Mouse (Mus musculus) intestine, embryonic 14.5 days (tissue): Measurements from ENCODE around the gene Jdp2. TPM values are rescaled to one million over a fixed set of nuclear protein-coding genes. Genes with fewer than 3 reads are reported as not detected.
A peak's percentile ranks its signal among the peaks of the same experiment; 100 is the strongest.

ENCODE experiments used
- ATAC-seq: fragments of 200-750 bp; cut with Nextera tagmentation; replicated peaks from 2 replicates; pipeline ENCODE4 v1.8.0; 2017; ENCODE audit warnings: low read depth, moderate number of reproducible peaks, moderate TSS enrichment, moderate library complexity; ENCODE audit not compliant: low FRiP score, low TSS enrichment
- DNase-seq: peaks from one replicate; pipeline ENCODE4 v3.0.0-alpha.2; 2018; ENCODE audit warnings: low spot score
- H3K27ac ChIP-seq: fragments of 300-500 bp; sonication (generic); 2 replicates; pipeline ENCODE4 v1.5.1; 2014; ENCODE audit warnings: low read depth, mild to moderate bottlenecking, control low read depth
- H3K27me3 ChIP-seq: fragments of 300-500 bp; sonication (generic); replicated peaks from 2 replicates; pipeline ENCODE4 v1.6.1; 2014; ENCODE audit warnings: low read length, control low read depth; ENCODE audit not compliant: control insufficient read depth, insufficient read depth
- H3K36me3 ChIP-seq: fragments of 300-500 bp; sonication (generic); 2 replicates; pipeline ENCODE4 v1.6.1; 2014; ENCODE audit warnings: low read length, control low read depth; ENCODE audit not compliant: control insufficient read depth, insufficient read depth
- H3K4me1 ChIP-seq: fragments of 300-500 bp; sonication (generic); replicated peaks from 2 replicates; pipeline ENCODE4 v1.6.1; 2014; ENCODE audit warnings: low read length, control low read depth, mixed read lengths; ENCODE audit not compliant: control insufficient read depth, insufficient read depth
- H3K4me2 ChIP-seq: fragments of 300-500 bp; sonication (generic); 2 replicates; pipeline ENCODE4 v1.6.1; 2014; ENCODE audit warnings: low read length
- H3K4me3 ChIP-seq: fragments of 300-500 bp; sonication (generic); 2 replicates; pipeline ENCODE4 v1.5.1; 2014; ENCODE audit warnings: low read depth, low read length, control low read depth, mixed read lengths
- H3K9ac ChIP-seq: fragments of 300-500 bp; sonication (generic); 2 replicates; pipeline ENCODE4 v1.6.1; 2014; ENCODE audit warnings: mild to moderate bottlenecking, low read length
- H3K9me3 ChIP-seq: fragments of 300-500 bp; sonication (generic); 2 replicates; pipeline ENCODE4 v1.6.1; 2016; ENCODE audit warnings: low read length, control low read depth; ENCODE audit not compliant: control insufficient read depth
- WGBS: fragments of 180-500 bp; shearing (Covaris S2); extraction: QIAGEN DNeasy Blood & Tissue Kit; methylation state at CpG from one replicate; pipeline ENCODE4 v1.1.7; 2014; 5-methylcytosine and 5-hydroxymethylcytosine counted together
- polyA plus RNA-seq: library from polyadenylated mRNA; unstranded; fragments of >200 nt; fragmentation: Nextera tagmentation; extraction: Ambion mirVana; gene quantifications from 2 replicates; pipeline ENCODE4 v1.2.1, GENCODE M21; 2014

Gene Jdp2
- polyA plus RNA-seq, 1 experiment from 2014 or later: 1.0 TPM

- H3K9me3 ChIP-seq: no peaks in the 10 kb centered on the region
- WGBS: 28% methylated on average over 9 of the region's 9 CpGs
- ATAC-seq (no peak), DNase-seq (no peak)
- no peak overlapping the region for H3K4me3 ChIP-seq
- H3K27me3 ChIP-seq: no peaks in the 10 kb centered on the region
- H3K4me1 ChIP-seq: peaks cover 42% of the 10 kb centered on the region
- 0 out of 2 replicates have a peak overlapping the region, but pooled peaks have one; percentile 12 for H3K4me2 ChIP-seq
- H3K27ac ChIP-seq: peak overlapping the region; percentile 87
- H3K36me3 ChIP-seq: peaks cover 12% of the 10 kb centered on the region; the same call in 1 of the 2 replicates
- H3K9ac ChIP-seq: no peak overlapping the region
These were observed 5.6 kb downstream of the Jdp2 start for GRCm38 (mm10) chr12:85604301-85604998.

- Histone ChIP-seq H3K9me3 (no peaks in the 10 kb centered on the region), H3K9ac (no peak overlapping the region), H3K27ac (no peak overlapping the region), H3K27me3 (no peaks in the 10 kb centered on the region), H3K4me1 (peaks cover 19% of the 10 kb centered on the region), H3K4me2 (no peak overlapping the region), H3K36me3 (peaks cover 31% of the 10 kb centered on the region), H3K4me3 (no peak overlapping the region)
- ATAC-seq: no peak
- 86% methylated on average over 14 of the region's 14 CpGs for WGBS
- DNase-seq: no peak
These were observed 9.0 kb downstream of the Jdp2 start for GRCm38 (mm10) chr12:85607519-85608449.

GRCm38 (mm10) chr12:85610167-85610566 is 11.3 kb downstream of the Jdp2 start:
- Histone ChIP-seq H3K36me3 (peaks cover 35% of the 10 kb centered on the region), H3K4me1 (peaks cover 5% of the 10 kb centered on the region), H3K4me3 (no peak overlapping the region), H3K4me2 (no peak overlapping the region), H3K27me3 (no peaks in the 10 kb centered on the region), H3K9me3 (no peaks in the 10 kb centered on the region), H3K9ac (no peak overlapping the region), H3K27ac (no peak overlapping the region)
- ATAC-seq: no peak
- no peak for DNase-seq
- 87% methylated on average over 9 of the region's 9 CpGs for WGBS

- no peaks in the 10 kb centered on the region for H3K27me3 ChIP-seq
- ATAC-seq (no peak), DNase-seq (no peak)
These were observed 15.3 kb downstream of the Jdp2 start for GRCm38 (mm10) chr12:85614090-85614489.

GRCm38 (mm10) chr12:85615486-85615885 is 16.7 kb downstream of the Jdp2 start:
- Histone ChIP-seq H3K36me3 (peaks cover 13% of the 10 kb centered on the region), H3K27me3 (no peaks in the 10 kb centered on the region), H3K9ac (no peak overlapping the region), H3K9me3 (no peaks in the 10 kb centered on the region), H3K4me2 (no peak overlapping the region), H3K4me1 (no peaks in the 10 kb centered on the region), H3K4me3 (no peak overlapping the region), H3K27ac (no peak overlapping the region)
- WGBS: 67% methylated on average over 8 of the region's 8 CpGs
- no peak for ATAC-seq
- no peak for DNase-seq

More at GRCm38 (mm10) chr12:85614090-85614489, 15.3 kb downstream of the Jdp2 start:
- H3K27ac ChIP-seq: no peak overlapping the region
- H3K9ac ChIP-seq: no peak overlapping the region
- peaks cover 26% of the 10 kb centered on the region for H3K36me3 ChIP-seq
- H3K4me2 ChIP-seq: no peak overlapping the region
- 59% methylated on average over 4 of the region's 4 CpGs for whole genome bisulfite sequencing
- no peaks in the 10 kb centered on the region for H3K4me1 ChIP-seq
- H3K9me3 ChIP-seq: no peaks in the 10 kb centered on the region
- no peak overlapping the region for H3K4me3 ChIP-seq

- DNase-seq (no peak), ATAC-seq (no peak)
- no peak overlapping the region for H3K4me2 ChIP-seq
- no peaks in the 10 kb centered on the region for H3K9me3 ChIP-seq
- WGBS: 76% methylated on average over 9 of the region's 9 CpGs
- no peak overlapping the region for H3K9ac ChIP-seq
- H3K4me3 ChIP-seq: no peak overlapping the region
- peaks cover 4% of the 10 kb centered on the region; the same call in 1 of the 2 replicates for H3K36me3 ChIP-seq
- H3K27me3 ChIP-seq: no peaks in the 10 kb centered on the region
- no peak overlapping the region for H3K27ac ChIP-seq
- H3K4me1 ChIP-seq: no peaks in the 10 kb centered on the region
These were observed 19.1 kb downstream of the Jdp2 start for GRCm38 (mm10) chr12:85617885-85618284.

- H3K9me3 ChIP-seq: no peaks in the 10 kb centered on the region
- DNase-seq: no peak
- no peak for ATAC-seq
- peaks cover under 1% of the 10 kb centered on the region; the same call in 1 of the 2 replicates for H3K4me1 ChIP-seq
- H3K9ac ChIP-seq: no peak overlapping the region
- peaks cover 4% of the 10 kb centered on the region; the same call in 1 of the 2 replicates for H3K36me3 ChIP-seq
- H3K4me3 ChIP-seq: no peak overlapping the region
- 75% methylated on average over 5 of the region's 5 CpGs for WGBS
- no peaks in the 10 kb centered on the region for H3K27me3 ChIP-seq
- no peak overlapping the region for H3K27ac ChIP-seq
- H3K4me2 ChIP-seq: no peak overlapping the region
These were observed 19.6 kb downstream of the Jdp2 start for GRCm38 (mm10) chr12:85618430-85618829.

GRCm38 (mm10) chr12:85619283-85619897 is 20.6 kb downstream of the Jdp2 start:
- H3K9me3 ChIP-seq: no peaks in the 10 kb centered on the region
- 75% methylated on average over 7 of the region's 7 CpGs for WGBS
- no peak overlapping the region for H3K4me3 ChIP-seq
- H3K36me3 ChIP-seq: no peaks in the 10 kb centered on the region
- no peak overlapping the region for H3K27ac ChIP-seq
- H3K4me1 ChIP-seq: peaks cover 8% of the 10 kb centered on the region; the same call in 1 of the 2 replicates
- no peak overlapping the region for H3K9ac ChIP-seq
- H3K4me2 ChIP-seq: no peak overlapping the region
- H3K27me3 ChIP-seq: no peaks in the 10 kb centered on the region
- DNase-seq: no peak
- ATAC-seq: no peak
